Mouse (Mus musculus): ENCODE data around the gene Nkx2-5.

The Nkx2-5 gene

DNA sequence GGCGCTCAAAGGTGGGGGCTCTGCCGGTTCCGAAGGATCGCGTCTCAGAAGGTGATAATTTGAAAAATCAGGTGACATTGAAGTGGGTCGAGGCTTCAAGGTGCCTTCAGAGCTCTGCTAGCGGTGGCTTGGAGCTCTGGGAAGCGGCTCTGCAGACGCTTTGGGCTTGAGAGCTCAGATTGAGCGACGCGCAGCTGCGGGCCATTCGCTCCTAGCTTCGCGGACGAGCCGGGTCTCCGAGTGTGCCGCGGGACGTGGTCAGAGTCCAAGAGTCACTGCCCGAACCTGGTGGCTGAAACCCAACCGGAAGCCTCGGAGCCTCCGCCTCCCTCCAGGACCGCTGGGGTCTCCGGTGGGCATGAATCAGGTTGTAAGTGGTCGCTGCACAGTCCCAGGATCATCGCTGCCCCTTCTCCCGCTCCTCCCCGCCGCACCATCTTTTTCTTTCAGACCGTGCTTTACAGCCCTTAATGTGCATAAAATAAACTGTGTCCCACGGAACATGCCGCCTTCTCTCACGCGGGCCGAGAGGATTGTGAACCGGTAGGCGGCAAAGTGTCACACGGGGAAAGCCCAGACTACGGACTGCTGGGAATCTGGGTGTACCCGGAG is 5.0 kb upstream of the Nkx2-5 start:
- DNase-seq, result no peak

- DNase-seq, result no peak
Measured at GRCm38 (mm10) chr17:26849106-26849745, 4.4 kb upstream of the Nkx2-5 start.

- DNase-seq, result no peak
Measured at GRCm38 (mm10) chr17:26848236-26848635, 3.4 kb upstream of the Nkx2-5 start.

DNA sequence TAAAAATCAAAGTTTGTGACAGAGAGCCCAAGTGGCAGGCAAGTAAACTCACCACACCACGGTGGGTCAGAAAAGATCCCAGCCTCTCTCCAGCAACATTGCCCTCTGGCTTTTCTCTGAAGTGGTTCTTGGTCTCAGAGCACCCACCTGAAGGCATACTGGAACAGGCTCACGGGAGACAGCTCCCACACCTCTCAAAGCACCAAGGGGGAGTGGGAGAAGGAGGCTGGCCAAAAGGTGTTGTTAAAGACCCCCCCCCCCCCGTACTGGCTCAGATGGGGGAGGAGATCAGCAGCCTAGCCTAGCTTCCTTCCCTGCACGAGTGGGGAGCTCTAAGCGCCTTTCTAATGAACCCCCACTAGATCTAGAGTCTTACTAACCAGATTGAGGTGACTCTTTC is 3.0 kb upstream of the Nkx2-5 start:
- no peak for DNase-seq

- DNase-seq, result no peak
Measured at GRCm38 (mm10) chr17:26846411-26846810, 1.6 kb upstream of the Nkx2-5 start.

GRCm38 (mm10) chr17:26845149-26846050 is 591 bp upstream of the Nkx2-5 start:
- DNase-seq, result no peak

DNA sequence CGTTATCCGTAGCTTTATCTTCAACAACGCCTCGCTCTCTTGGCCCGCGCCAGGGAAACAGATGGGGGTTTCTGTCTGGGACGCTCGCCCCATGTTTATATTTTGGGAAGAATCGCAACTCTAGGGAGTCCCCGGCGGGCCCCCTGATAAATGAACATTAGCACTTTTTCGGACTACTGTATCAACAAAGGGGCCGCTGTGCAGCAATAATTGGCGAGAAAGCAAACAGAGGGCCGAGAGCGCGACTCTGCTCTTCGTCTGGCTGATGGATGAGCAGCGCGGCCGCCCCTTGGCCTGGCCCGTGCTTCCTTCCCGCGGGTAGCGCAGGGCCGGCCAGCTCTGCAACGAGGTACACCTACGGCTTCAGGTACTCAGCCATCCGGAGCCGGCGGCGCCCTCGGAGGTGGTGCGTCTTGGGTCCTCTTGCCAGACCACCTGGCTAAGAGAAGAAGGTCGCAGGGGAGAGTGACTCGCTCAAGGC is 398 bp downstream of the Nkx2-5 start:
- no peak for DNase-seq

GRCm38 (mm10) chr17:26843696-26844236 is 1.0 kb downstream of the Nkx2-5 start:
- no peak for DNase-seq

DNA sequence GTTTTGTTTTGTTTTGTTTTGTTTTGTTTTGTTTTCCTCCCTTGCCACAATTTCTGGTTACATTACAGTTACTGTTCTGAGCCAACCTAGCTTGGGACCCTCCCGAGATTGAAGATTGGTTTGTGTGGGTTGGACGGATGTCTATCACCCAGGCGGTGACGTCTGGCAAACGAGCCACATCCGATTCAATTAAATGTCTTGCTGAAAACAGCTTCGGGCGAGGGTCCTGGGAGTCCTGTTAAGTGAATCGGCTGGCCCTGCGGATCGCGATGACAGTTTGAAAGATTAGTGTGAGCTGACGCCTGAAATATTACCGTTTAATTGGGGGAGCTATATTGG is 1.6 kb downstream of the Nkx2-5 start:
- DNase-seq, result no peak

GRCm38 (mm10) chr17:26842431-26843228 is 2.2 kb downstream of the Nkx2-5 start:
- DNase-seq, result no peak

- no peak for DNase-seq
Measured at GRCm38 (mm10) chr17:26841981-26842380, 2.8 kb downstream of the Nkx2-5 start.

DNA sequence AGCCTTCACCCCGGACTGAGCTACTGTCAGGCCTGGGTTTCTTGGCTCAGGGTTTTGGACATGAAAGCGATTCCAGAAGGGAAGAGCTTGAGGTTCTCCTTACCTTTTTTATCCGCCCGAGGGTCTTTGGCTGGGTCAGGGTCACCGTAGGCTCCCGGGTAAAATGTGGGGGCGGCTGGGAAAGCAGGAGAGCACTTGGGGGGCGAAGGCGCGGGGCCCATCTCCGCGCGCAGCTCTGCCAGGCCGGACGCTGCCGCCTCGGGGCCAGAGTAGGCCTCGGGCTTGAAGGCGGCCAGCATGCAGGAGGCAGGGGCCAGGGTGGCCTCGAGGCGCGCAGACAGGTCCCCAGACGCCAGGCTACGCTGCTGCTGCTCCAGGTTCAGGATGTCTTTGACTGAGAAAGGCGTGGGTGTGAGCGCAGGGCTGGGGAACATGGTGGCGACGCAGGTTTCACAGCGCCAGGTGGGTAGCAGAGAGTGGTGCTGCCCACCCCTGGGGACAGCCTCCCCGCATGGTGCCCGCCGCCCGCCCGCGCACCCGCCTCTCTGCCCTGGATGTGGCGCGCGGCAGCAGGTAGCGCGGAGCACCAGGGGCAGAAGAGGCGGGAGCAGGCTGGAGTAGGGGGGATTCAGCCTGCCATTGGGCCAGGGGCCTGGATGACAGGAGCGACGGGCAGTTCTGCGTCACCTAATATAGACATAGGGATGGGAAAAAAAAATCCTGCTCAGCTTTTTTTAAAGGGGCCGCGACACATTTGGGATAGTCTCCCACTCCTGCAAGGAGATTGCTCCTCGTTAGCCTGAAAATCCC is 3.7 kb downstream of the Nkx2-5 start:
- no peak for DNase-seq

- DNase-seq, result no peak
Measured at GRCm38 (mm10) chr17:26840439-26840780, 4.4 kb downstream of the Nkx2-5 start.

GRCm38 (mm10) chr17:26839718-26840438 is 4.9 kb downstream of the Nkx2-5 start:
- DNase-seq, result no peak

- no peak for DNase-seq
Measured at GRCm38 (mm10) chr17:26838911-26839717, 5.7 kb downstream of the Nkx2-5 start.

DNA sequence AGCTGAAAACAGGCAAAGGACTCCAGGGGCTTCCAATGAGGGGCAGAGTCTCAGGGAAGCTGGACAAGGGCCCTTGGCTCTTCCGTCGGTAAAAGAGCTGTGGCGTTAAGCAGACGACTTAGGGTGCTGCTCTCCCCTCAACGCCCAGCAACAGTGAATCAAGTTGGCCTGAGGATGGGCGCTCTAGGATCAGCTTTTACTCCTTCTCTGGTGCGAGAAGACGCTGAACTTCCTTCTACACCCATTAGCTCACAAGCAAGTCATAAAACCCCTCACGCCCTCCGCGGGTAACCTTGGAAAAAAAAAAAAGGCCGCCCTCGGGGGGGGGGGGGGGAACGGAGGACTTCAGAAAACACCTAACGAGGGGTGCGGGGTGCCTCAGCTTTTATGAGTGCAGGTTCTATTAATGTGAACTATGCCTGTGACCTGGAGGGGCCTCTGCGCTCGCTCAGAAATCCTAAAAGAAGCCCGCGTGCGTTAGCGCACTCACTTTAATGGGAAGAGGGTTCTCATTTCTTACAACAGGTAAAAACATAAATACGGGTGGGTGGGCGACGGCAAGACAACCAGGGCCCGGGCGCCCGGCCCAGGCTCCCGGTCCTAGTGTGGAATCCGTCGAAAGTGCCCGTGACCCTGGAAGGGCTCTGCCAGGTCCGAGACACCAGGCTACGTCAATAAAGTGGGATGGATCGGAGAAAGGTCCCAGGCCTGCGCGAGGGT is 6.5 kb downstream of the Nkx2-5 start:
- DNase-seq, result no peak

- no peak for DNase-seq
Measured at GRCm38 (mm10) chr17:26837546-26837985, 7.2 kb downstream of the Nkx2-5 start.

DNA sequence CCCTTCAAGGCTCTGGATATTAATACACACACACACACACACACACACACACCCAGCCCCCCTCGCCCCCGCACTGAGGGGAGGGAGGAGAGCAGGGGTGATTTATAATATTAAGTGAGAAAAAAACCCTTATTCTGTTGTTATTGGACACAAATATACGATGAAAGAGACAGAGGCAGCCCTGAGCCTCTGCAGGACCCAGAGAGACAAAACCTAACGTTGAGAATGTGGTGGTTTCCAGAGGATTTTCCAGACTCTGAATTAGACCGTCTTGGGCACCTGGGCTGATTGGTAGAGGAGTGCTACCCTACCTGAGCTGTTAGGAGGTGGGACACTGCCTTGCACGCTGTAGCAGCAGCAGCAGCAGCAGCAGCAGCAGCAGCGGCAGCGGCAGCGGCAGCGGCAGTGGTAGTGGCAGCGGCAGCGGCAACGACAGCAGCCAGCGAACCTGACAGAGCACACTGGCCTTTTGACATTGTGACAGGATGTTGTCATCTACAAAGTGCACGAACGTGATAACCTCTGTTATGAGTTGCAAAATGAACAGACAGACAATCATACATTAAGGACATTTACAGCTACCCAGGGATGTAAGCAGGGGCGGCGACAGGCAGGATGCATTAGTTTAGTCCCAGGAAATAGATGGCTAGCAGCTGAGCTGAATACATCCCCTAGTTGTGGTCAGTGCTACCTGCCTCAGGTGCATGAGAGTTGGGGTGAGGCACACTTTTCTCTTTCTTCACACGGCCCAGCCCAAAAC is 7.8 kb downstream of the Nkx2-5 start:
- DNase-seq, result no peak

DNA sequence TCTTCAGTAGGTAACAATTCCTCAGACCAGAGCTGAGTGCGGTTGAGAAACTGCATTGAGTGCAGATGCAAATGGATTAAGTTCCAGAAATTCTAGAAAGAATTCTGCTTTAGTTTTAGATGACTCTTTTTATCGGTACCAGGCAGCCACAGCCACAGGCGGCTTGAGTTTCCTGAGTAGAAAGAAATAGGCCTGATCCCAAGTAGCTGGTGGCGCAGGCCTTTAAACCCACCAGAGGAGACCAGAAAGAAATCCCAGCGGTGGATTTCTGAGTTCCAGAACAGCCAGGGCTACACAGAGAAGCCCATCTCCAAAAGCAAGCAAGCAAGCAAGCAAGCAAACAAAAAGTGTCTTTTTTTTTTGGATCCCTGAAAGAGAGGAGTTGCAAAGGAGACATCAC is 8.4 kb downstream of the Nkx2-5 start:
- no peak for DNase-seq

All from lung, postnatal 10 days (tissue).